Mouse (Mus musculus) left cerebral cortex, adult 11 months (tissue): ENCODE data around the gene Znrf2.

Experiments used
- DNase-seq: peaks from one replicate; pipeline ENCODE4 v3.0.0; 2022; ENCODE audit warnings: low spot score

Gene Znrf2

DNA sequence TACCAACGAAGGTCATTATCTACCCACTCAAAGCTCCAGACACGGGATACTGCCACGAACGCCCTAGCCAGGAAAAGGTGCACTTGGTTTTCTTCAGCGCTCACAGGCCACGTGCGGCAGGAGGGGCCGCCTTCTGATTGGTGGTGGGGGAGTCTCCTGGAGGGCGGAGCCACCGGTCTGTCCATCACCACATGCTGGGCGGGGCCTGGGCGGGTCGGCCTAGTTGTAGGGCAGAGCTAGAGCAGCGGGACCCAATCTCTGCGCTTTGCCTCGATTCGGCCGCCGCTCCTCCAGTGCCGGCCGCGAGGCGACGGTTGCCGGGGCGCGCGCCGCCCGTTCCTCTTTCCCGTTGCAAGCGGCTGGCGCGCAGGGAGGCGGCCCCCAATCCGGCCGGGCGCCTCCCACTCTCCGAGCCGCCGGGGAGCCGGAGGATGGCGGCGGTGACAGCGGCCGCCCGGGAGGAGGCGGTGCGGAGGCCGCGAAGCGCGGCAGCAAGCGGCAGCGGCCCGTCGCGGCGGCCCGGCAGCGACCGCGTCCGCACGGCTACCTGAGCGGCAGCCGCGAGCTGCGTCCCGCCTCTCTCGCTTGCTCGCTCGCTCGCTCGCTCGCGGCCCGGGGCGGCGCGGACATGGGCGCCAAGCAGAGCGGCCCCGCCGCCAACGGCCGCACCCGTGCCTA is at the start of gene Znrf2:
Gene Znrf2, plus strand, starts transcription at position 529 of the 678 bp plus-strand sequence.
- DNase-seq: peak; percentile 87

GRCm38 (mm10) chr6:54767746-54768145 is 49.0 kb upstream of the Znrf2 start:
- DNase-seq: no peak

DNA sequence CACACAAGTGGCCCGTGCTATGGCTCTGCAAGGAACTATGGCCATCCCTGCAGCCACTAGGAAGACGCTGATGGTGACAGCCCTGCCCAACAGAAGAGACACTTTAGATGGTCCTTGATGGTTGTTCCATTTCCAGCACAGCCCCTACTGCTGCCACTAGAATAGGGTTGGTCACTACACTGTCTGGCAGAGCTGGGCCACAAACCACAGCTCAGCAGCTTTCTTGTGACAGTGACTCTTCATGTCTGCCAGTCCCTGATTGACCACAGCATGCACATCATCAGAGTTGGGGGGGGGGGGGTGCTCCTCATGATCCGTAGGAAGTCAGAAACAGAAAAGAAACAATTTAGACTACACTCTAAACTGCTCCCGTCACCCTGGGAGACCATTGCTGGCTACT is 46.0 kb upstream of the Znrf2 start:
- no peak for DNase-seq

DNA sequence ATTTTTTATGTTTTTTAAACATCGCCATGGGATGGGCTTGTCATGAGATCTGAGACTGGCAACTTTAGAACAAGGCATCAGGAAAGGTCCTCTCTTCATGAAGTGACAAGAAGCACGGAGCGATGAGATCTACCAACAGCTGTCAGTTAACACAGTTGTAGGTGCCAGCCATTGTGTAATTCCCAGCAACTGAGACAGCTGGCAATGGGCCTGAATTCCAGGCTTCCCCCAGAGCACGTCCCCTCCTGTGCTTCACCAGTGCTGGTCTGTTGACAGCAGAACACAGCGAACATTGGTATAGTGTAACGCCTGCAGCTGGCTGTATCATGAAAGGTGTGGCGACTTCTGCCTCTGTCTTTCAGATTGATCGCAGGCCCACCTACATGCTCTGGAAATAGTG is 45.5 kb upstream of the Znrf2 start:
- no peak for DNase-seq

DNA sequence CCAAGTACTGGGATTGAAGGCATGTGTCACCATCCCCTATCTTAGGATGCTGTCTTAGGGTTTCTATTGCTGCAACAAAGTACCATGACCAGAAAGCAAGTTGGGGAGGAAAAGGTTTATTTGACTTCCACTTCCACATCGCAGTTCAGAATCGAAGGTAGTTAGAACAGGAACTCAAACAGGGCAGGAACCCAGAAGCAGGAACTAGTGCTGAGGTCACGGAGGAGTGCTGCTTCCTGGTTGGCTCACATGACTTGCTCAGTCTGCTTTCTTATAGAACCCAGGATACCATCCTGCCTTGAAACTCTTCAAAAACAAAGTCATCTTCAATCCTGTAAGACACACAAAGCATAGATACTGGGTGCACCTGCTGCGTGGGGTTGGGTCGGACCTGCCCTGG is 44.6 kb upstream of the Znrf2 start:
- no peak for DNase-seq

GRCm38 (mm10) chr6:54775739-54776138 is 41.0 kb upstream of the Znrf2 start:
- DNase-seq: no peak

- no peak for DNase-seq
These were observed 39.1 kb upstream of the Znrf2 start for GRCm38 (mm10) chr6:54777661-54778060.

- no peak for DNase-seq
These were observed 36.7 kb upstream of the Znrf2 start for GRCm38 (mm10) chr6:54779968-54780367.

DNA sequence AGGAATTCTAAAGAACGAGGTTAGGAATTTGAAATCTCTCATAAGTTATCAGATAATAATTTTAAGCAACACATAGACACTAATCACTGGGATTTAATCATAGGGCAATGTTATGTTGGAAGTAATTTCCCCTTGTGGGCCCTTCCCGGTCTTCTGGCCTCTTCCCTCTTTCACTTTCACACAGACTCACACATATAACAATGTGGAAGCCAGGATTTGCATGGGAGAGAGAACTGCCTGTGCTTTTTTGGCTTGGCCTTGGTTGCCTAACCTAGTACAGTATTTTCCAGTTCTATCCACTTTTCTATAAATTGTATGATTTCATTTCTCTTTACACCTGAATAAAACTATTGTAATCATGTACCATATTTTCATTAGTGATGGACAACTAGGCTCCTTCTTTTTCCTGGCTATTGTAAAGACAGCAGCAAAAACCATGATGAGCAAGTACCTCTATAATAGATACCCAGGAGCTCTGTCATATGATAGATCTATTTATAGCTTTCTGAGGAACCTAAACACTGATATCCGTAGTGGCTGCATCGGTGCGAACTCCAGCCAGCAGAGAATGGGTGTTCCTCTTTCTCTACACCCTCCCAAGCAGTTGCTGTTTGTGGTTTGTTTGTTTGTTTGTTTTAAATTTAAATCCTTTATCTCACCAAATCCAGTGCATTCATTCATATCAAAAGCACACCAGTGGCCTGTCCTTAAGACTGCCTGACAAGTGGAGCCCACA is 36.0 kb upstream of the Znrf2 start:
- DNase-seq: no peak

GRCm38 (mm10) chr6:54781881-54782280 is 34.8 kb upstream of the Znrf2 start:
- no peak for DNase-seq

DNA sequence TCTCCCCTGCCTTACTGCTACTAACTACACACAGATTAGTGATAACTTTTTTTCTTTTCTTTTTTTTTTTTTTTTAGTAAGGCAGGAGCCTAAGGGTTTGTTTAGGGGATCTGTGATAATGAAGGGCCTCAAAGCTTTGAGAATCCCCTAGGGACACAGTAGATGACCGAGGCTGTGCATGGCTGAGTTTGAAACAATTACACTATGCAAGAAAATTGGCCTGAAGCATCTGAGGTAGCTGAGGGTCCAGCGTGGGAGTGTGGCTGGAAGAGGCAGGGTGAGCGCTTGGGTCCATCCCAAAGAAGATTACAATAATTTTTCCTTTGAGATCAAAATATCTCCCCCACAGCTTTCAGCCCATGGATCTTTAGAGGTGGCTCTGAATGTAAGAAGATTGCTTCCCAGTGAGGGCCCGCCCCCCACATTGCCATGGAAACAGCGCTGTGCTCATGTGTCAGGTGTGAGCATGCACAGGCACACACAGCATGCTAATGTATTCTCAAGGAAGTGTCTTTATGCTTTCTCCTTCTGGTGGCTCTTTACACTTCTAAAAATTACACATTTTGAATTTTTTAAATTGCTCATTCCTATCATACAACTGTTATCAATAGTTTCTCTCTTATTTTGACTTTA is 31.5 kb upstream of the Znrf2 start:
- DNase-seq: peak; percentile 67

GRCm38 (mm10) chr6:54786766-54787165 is 29.9 kb upstream of the Znrf2 start:
- no peak for DNase-seq

GRCm38 (mm10) chr6:54788493-54788892 is 28.2 kb upstream of the Znrf2 start:
- no peak for DNase-seq

DNA sequence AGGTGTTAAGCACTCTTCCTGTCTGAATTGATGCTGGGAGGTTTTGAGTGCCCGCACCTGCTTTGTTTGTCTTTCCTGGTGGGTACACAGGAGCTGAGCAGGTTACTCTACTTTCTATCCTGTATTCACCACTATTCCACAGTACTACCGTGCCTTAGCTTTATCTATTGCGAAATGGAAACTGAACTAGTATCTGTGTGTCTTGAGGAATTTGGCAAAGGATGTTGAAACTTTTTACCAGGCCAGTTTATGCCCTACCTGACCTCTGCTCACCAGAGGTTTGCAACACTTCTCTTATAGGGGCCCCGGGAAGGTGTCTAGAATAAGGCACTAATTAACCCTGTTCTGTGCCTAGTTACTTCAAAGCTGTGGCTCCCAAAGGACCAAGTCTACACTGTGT is 27.6 kb upstream of the Znrf2 start:
- no peak for DNase-seq

GRCm38 (mm10) chr6:54790071-54790470 is 26.6 kb upstream of the Znrf2 start:
- DNase-seq: no peak

DNA sequence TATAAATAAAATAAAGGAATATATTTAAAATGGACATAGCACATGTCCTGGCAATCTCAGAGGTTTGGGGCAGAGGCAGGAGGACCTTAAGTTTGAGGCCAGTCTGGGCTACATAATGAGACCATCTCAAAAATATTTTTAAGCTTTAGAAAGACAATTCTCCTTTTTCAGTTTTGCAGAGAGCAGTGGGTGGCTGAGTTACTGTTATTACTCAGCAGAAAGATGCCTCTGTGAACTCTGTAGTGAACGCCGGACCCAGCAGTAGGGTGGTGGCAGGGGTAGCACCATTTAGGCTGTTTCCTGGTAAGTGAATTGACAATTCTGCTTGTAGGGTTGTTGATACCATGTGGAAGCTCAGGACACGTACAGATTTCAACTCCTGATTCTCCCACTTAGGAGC is 22.9 kb upstream of the Znrf2 start:
- no peak for DNase-seq

GRCm38 (mm10) chr6:54794372-54794771 is 22.3 kb upstream of the Znrf2 start:
- no peak for DNase-seq

DNA sequence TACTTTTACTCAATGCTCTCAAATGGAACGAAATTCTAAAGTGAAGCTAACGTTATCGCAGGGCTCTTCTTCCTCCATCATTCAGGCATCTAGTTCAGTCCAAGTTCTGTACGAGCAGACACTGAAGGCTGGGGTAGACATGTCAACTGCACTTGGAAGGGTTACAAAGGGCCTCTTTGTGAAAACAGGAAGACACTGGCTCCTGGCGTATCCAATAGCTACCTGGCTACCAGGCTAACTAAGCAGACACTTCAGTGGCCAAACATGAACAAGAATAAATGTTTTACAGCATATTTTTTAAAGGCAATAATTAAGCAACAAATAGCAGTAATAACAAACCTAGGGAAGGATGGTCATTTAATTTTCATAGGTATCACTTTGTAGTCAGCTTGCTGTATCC is 21.7 kb upstream of the Znrf2 start:
- DNase-seq: no peak

- no peak for DNase-seq
These were observed 20.7 kb upstream of the Znrf2 start for GRCm38 (mm10) chr6:54795971-54796370.

DNA sequence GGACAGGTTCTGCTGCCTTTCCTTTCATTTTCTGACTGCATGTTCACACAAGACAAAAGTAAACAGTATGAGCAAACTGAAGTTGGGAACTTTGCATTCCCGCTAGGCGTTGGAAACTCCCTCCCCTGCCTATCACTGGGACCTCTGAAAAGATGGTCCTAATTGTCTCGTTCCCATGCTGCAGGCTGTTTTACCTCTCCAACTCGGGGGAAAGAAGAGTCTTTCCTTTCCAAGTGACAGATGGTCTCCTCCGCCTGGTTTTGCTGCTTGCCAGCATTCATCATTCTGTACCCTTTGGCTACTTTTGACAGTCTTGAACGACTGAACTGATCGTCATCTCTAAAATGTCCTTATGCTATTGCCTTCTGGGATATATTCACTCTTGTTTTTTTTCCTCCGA is 14.4 kb upstream of the Znrf2 start:
- DNase-seq: no peak

DNA sequence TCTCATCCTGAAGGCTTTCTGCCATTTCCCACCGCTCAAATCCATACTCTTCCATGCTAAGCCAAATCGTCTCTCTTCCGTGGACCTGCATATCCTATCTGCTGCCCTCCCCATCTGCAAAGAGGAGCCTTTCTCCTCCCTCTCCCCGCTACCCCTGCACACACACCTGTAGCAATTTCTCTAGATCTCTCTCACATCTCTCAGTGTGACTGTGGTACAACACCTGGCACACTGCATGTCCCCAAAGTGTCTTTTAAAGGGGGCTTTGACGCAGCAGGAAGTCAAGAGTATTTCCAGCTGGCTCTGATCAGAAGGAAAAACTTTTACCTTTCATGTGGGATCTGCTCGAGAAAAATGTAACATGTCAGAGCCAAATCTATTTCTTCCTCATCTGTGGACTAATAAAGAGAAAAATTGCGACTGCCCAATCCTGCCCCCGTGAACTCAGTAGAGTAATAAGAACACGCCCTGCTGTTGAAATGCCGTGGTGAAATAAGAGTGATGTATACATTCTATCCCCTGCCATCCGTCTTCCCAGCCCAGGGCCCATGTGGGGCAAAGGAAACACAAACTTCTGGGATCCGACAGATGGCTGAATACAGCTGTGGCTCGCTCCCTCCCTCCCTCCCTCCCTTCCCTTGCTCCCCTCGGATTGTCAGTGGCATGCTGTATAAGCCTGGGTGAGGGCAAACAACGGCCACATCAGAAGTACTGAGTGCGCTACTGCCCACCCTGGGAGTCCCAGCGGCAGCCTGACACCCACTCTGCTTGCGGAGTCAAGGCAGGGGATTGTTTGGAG is 12.5 kb upstream of the Znrf2 start:
- no peak for DNase-seq

GRCm38 (mm10) chr6:54805779-54806178 is 10.9 kb upstream of the Znrf2 start:
- no peak for DNase-seq
